Mouse (Mus musculus) intestine, embryonic 16.5 days (tissue): ENCODE data around the gene Lsr. TPM values are rescaled to one million over a fixed set of nuclear protein-coding genes. Genes with fewer than 3 reads are reported as not detected.
A peak's percentile ranks its signal among the peaks of the same experiment; 100 is the strongest.

Experiments
- ATAC-seq: fragments of 200-750 bp; cut with Nextera tagmentation; 2 replicates; pipeline ENCODE4 v1.8.0; 2017; ENCODE audit warnings: moderate TSS enrichment, moderate library complexity
- H3K27ac ChIP-seq: fragments of 300-500 bp; sonication (generic); 2 replicates; pipeline ENCODE4 v1.5.1; 2014; ENCODE audit warnings: mild to moderate bottlenecking, low read length
- H3K27me3 ChIP-seq: fragments of 300-500 bp; sonication (generic); replicated peaks from 2 replicates; pipeline ENCODE4 v1.6.1; 2014; ENCODE audit warnings: low read length, control low read depth, mixed read lengths; ENCODE audit not compliant: control insufficient read depth, insufficient read depth
- H3K36me3 ChIP-seq: fragments of 300-500 bp; sonication (generic); 2 replicates; pipeline ENCODE4 v1.6.1; 2014; ENCODE audit warnings: low read length, control low read depth; ENCODE audit not compliant: control insufficient read depth, insufficient read depth
- H3K4me1 ChIP-seq: fragments of 300-500 bp; sonication (generic); 2 replicates; pipeline ENCODE4 v1.6.1; 2014; ENCODE audit warnings: low read length, control low read depth, mixed read lengths; ENCODE audit not compliant: control insufficient read depth, insufficient read depth
- H3K4me2 ChIP-seq: fragments of 300-500 bp; sonication (generic); 2 replicates; pipeline ENCODE4 v1.6.1; 2014; ENCODE audit warnings: low read depth, low read length, control low read depth
- H3K4me3 ChIP-seq: fragments of 300-500 bp; sonication (generic); 2 replicates; pipeline ENCODE4 v1.5.1; 2014; ENCODE audit warnings: mild to moderate bottlenecking, low read length
- H3K9ac ChIP-seq: fragments of 300-500 bp; sonication (generic); 2 replicates; pipeline ENCODE4 v1.6.1; 2014; ENCODE audit warnings: low read depth, low read length
- H3K9me3 ChIP-seq: fragments of 300-500 bp; sonication (generic); 2 replicates; pipeline ENCODE4 v1.6.1; 2016; ENCODE audit warnings: low read length, control low read depth; ENCODE audit not compliant: control insufficient read depth
- WGBS: fragments of 180-500 bp; shearing (Covaris S2); extraction: QIAGEN DNeasy Blood & Tissue Kit; methylation state at CpG from one replicate; pipeline ENCODE4 v1.1.7; 2014; 5-methylcytosine and 5-hydroxymethylcytosine counted together
- polyA plus RNA-seq: library from polyadenylated mRNA; unstranded; fragments of >200 nt; fragmentation: Nextera tagmentation; extraction: Ambion mirVana; gene quantifications from 2 replicates; pipeline ENCODE4 v1.2.1, GENCODE M21; 2015

The Lsr gene
- polyA plus RNA-seq, 1 experiment from 2014 or later = 164 TPM

- H3K36me3 ChIP-seq = peaks cover 23% of the 10 kb centered on the region; the same call in 1 of the 2 replicates
- peak; percentile 75 for ATAC-seq
- 0% methylated on average over 43 of the region's 43 CpGs for WGBS
Measured at GRCm38 (mm10) chr7:30957367-30957783, 15.9 kb downstream of the Lsr start.

GRCm38 (mm10) chr7:30956756-30957366, 16.4 kb downstream of the Lsr start, which contains the start of gene Usf2:
Gene Usf2, minus strand, starts transcription at chr7:30956803.
- H3K9me3 ChIP-seq = no peaks in the 10 kb centered on the region
- H3K4me1 ChIP-seq = peaks cover 17% of the 10 kb centered on the region
- H3K27me3 ChIP-seq = no peaks in the 10 kb centered on the region
- H3K36me3 ChIP-seq = peaks cover 21% of the 10 kb centered on the region; the same call in 1 of the 2 replicates
- under 1% methylated on average over 59 of the region's 82 CpGs for WGBS
- H3K9ac ChIP-seq = peak within 1 kb of the TSS; percentile 99
- ATAC-seq = peak; percentile 47
- H3K27ac ChIP-seq = peak within 1 kb of the TSS; percentile 98
- peak within 1 kb of the TSS; percentile 88 for H3K4me2 ChIP-seq
- peak within 1 kb of the TSS; percentile 93 for H3K4me3 ChIP-seq

More at GRCm38 (mm10) chr7:30957367-30957783, 15.9 kb downstream of the Lsr start:
- H3K27ac ChIP-seq = peak overlapping the region; percentile 98
- H3K4me1 ChIP-seq = peaks cover 17% of the 10 kb centered on the region
- H3K27me3 ChIP-seq = no peaks in the 10 kb centered on the region
- H3K4me2 ChIP-seq = peak overlapping the region; percentile 64
- H3K4me3 ChIP-seq = peak overlapping the region; percentile 93
- H3K9ac ChIP-seq = peak overlapping the region; percentile 99
- H3K9me3 ChIP-seq = no peaks in the 10 kb centered on the region

DNA sequence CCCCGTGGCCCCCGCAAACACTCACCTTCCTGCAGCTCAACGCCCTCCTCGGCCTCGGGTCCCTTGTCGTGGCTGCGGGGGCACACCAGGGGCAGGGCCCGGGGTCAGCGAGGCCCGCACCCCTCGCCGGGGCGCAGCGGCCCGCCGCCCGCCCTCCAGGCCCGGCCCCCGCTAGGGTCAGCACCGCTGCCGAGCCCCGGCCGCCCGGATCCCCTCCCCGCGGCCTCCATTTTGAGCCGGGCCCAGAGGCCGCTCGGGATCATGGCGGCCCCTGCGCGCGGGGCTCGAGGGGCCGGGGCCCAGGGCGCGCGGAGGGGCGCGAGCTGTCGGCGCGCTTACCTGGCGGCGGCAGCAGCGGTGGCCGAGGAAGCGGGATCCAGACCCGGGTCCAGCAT, 16.9 kb downstream of the Lsr start:
- WGBS = 1% methylated on average over 20 of the region's 49 CpGs
- ATAC-seq = peak; percentile 50
- Histone ChIP-seq H3K9ac (peak overlapping the region; percentile 99), H3K4me3 (peak overlapping the region; percentile 93), H3K27ac (peak overlapping the region; percentile 98), H3K4me1 (peaks cover 17% of the 10 kb centered on the region), H3K27me3 (no peaks in the 10 kb centered on the region), H3K36me3 (peaks cover 19% of the 10 kb centered on the region; the same call in 1 of the 2 replicates), H3K9me3 (no peaks in the 10 kb centered on the region), H3K4me2 (peak overlapping the region; percentile 88)

- Histone ChIP-seq H3K27me3 (no peaks in the 10 kb centered on the region), H3K4me2 (peak overlapping the region; percentile 88), H3K9ac (peak overlapping the region; percentile 99), H3K4me3 (peak overlapping the region; percentile 93), H3K36me3 (peaks cover 19% of the 10 kb centered on the region; the same call in 1 of the 2 replicates), H3K4me1 (peaks cover 17% of the 10 kb centered on the region), H3K27ac (peak overlapping the region; percentile 98), H3K9me3 (no peaks in the 10 kb centered on the region)
- under 1% methylated on average over 63 of the region's 64 CpGs for WGBS
- peak; percentile 72 for ATAC-seq
Measured at GRCm38 (mm10) chr7:30955584-30956356, 17.5 kb downstream of the Lsr start.

DNA sequence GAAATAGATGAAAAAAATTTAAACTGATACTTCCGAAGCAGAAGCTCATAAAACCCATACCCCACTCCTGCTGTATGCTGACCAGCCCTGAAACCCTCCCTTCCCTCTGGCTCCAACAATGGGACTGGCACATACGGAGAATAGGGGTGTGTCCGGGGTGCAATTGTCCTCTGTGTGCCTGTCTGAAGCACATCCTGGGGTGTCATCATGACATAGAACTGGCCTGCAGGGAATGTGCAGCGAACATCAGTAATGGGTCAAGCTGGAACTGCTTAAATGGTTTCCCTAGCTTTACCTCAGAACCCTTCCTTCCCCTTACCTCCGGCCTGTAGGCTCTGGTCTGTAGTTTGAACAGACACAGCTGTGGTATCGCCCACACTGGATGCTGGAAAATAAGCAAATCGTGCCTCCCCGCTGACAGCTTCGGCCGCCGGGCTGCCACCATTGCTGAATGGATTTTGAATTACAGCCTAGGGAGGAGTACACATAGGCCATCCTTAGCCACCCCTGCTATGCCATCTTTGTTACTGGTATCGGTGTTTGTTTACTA, 18.2 kb downstream of the Lsr start:
- H3K9me3 ChIP-seq = no peaks in the 10 kb centered on the region
- H3K9ac ChIP-seq = peak overlapping the region; percentile 99
- no peak for ATAC-seq
- H3K4me3 ChIP-seq = peak overlapping the region; percentile 93
- peaks cover 19% of the 10 kb centered on the region; the same call in 1 of the 2 replicates for H3K36me3 ChIP-seq
- H3K27ac ChIP-seq = no peak overlapping the region
- peaks cover 17% of the 10 kb centered on the region for H3K4me1 ChIP-seq
- no peaks in the 10 kb centered on the region for H3K27me3 ChIP-seq
- 74% methylated on average over 12 of the region's 12 CpGs for WGBS
- H3K4me2 ChIP-seq = peak overlapping the region; percentile 88

- Histone ChIP-seq H3K4me1 (peaks cover 17% of the 10 kb centered on the region), H3K27me3 (no peaks in the 10 kb centered on the region), H3K9ac (no peak overlapping the region), H3K4me3 (no peak overlapping the region), H3K4me2 (no peak overlapping the region), H3K27ac (no peak overlapping the region), H3K36me3 (peaks cover 21% of the 10 kb centered on the region; the same call in 1 of the 2 replicates), H3K9me3 (no peaks in the 10 kb centered on the region)
- ATAC-seq = no peak
- WGBS = 73% methylated on average over 3 of the region's 3 CpGs
Measured at GRCm38 (mm10) chr7:30954036-30954435, 19.2 kb downstream of the Lsr start.

- no peak overlapping the region for H3K9ac ChIP-seq
- no peak overlapping the region for H3K4me3 ChIP-seq
- ATAC-seq = no peak
- H3K27ac ChIP-seq = no peak overlapping the region; the same call in 1 of the 2 replicates
- peaks cover 15% of the 10 kb centered on the region for H3K4me1 ChIP-seq
- no peak overlapping the region for H3K4me2 ChIP-seq
- 89% methylated on average over 6 of the region's 6 CpGs for WGBS
- no peaks in the 10 kb centered on the region for H3K9me3 ChIP-seq
- peaks cover 18% of the 10 kb centered on the region; the same call in 1 of the 2 replicates for H3K36me3 ChIP-seq
- no peaks in the 10 kb centered on the region for H3K27me3 ChIP-seq
Measured at GRCm38 (mm10) chr7:30953459-30953858, 19.8 kb downstream of the Lsr start.

DNA sequence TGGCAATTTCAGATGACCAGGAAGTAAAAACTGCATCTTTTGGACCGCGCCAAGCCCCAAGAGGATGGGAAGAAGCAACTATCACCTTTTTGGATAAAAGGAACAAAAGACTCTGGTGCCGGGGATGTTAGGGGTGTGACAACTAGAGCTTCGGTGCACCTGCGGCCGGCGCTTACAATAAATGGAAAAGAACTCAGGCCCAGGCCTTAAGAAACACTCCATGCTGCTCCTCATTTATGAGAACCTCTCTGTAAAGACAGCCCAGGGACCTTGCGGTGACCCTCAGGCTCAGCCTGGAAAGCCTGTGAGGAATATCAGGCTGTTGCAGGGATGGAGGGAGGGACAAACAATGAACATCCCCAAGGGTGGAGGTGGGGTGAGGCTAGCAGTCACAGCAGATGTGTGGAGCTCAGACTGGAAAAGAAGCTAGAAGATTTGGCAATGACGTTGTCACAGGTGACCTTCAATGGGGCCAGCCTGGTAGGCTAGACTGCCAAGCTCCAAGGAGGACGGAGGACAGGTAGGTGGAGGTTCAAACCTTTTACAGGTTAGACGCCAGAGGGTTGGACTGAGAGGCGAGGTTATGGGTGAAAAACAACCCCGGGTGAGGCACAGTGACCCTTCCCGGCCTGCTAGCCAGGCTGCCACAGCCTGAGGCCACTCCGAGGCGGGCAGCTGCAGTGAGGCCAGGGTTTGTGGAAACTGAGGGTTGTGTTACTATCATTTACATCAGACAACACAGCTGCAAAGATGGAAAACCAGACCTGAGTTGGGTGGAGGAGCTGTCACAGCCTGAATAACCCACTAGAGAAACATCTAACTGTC, 20.6 kb downstream of the Lsr start:
- peaks cover 9% of the 10 kb centered on the region; the same call in 1 of the 2 replicates for H3K4me1 ChIP-seq
- no peak overlapping the region for H3K4me2 ChIP-seq
- ATAC-seq = no peak
- no peak overlapping the region for H3K27ac ChIP-seq
- no peaks in the 10 kb centered on the region for H3K27me3 ChIP-seq
- no peaks in the 10 kb centered on the region for H3K9me3 ChIP-seq
- no peak overlapping the region for H3K9ac ChIP-seq
- no peak overlapping the region for H3K4me3 ChIP-seq
- H3K36me3 ChIP-seq = peaks cover 16% of the 10 kb centered on the region; the same call in 1 of the 2 replicates
- WGBS = 93% methylated on average over 16 of the region's 16 CpGs
